Mouse (Mus musculus): ENCODE measurements at regions not wholly inside any gene's neighbourhood (a gene's known extent, or its start where the extent isn't known, plus 50 kb on each side); places are given as distances from the start of the nearest gene placed in this dataset.

GRCm38 (mm10) chr3:156252256-156252861 lies 309.2 kb upstream of the Negr1 start:
- no peak for TF ChIP-seq EP300 (IDR thresholded peaks at IDR 0.05; ENCODE audit: insufficient read depth, low read depth, low read length)
- TF ChIP-seq CTCF (IDR thresholded peaks at IDR 0.05): no peak

Measured in heart, adult 2 months (tissue).